Mouse (Mus musculus) myocyte (in vitro differentiated cells): ENCODE measurements at regions not wholly inside any gene's neighbourhood (a gene's known extent, or its start where the extent isn't known, plus 50 kb on each side); places are given as distances from the start of the nearest gene placed in this dataset.

Experiments used
- H3K27me3 ChIP-seq: one replicate; pipeline ENCODE4 v1.6.1; 2011; ENCODE audit not compliant: control insufficient read depth, insufficient read depth, insufficient read length
- H3K36me3 ChIP-seq: one replicate; pipeline ENCODE4 v1.6.1; 2011; ENCODE audit not compliant: control insufficient read depth, insufficient read depth
- H3K4me2 ChIP-seq: one replicate; pipeline ENCODE4 v1.6.1; 2011; ENCODE audit warnings: low read depth, control low read depth
- H3K4me3 ChIP-seq: one replicate; pipeline ENCODE4 v1.5.1; 2011; ENCODE audit warnings: mild to moderate bottlenecking, control low read depth, moderate library complexity
- H3K79me2 ChIP-seq: one replicate; pipeline ENCODE4 v1.6.1; 2011; ENCODE audit not compliant: control insufficient read depth, insufficient read depth
- H3ac ChIP-seq: one replicate; pipeline ENCODE4 v1.6.1; 2011; ENCODE audit not compliant: control insufficient read depth, insufficient read length
- CEBPB ChIP-seq: IDR thresholded peaks from 2 replicates; pipeline ENCODE4 v1.6.1; 2011; ENCODE audit warnings: mild to moderate bottlenecking, moderate library complexity; ENCODE audit not compliant: poor library complexity, insufficient read depth, severe bottlenecking
- E2F4 ChIP-seq: IDR thresholded peaks from one replicate; pipeline ENCODE4 v1.6.1; 2011; ENCODE audit warnings: mild to moderate bottlenecking, control low read depth, moderate library complexity; ENCODE audit not compliant: insufficient read depth
- MAX ChIP-seq: IDR thresholded peaks from one replicate; pipeline ENCODE4 v1.6.1; 2011; ENCODE audit warnings: low read depth, mild to moderate bottlenecking, control low read depth
- MYOD1 ChIP-seq, 3 experiments: IDR thresholded peaks; one replicate each; pipeline ENCODE4 v1.6.1; 2011; ENCODE audit warnings: control low read depth in 2 of 3, low read depth in 2 of 3, mild to moderate bottlenecking in 2 of 3, moderate library complexity in 1 of 3; ENCODE audit not compliant: insufficient read length in 2 of 3, control insufficient read depth in 1 of 3
- MYOG ChIP-seq, 3 experiments: IDR thresholded peaks; one replicate each; pipeline ENCODE4 v1.6.1; 2011; ENCODE audit warnings: control low read depth in 2 of 3, low read depth in 2 of 3, mild to moderate bottlenecking in 2 of 3; ENCODE audit not compliant: insufficient read length in 2 of 3, control insufficient read depth in 1 of 3, insufficient read depth in 1 of 3
- POLR2A ChIP-seq: IDR thresholded peaks from one replicate; pipeline ENCODE4 v1.6.1; 2011; ENCODE audit warnings: low read depth, mild to moderate bottlenecking, control low read depth, moderate library complexity; ENCODE audit not compliant: insufficient read length
- POLR2AphosphoS2 ChIP-seq: IDR thresholded peaks from one replicate; pipeline ENCODE4 v1.6.1; 2011; ENCODE audit warnings: low read depth, control low read depth; ENCODE audit not compliant: insufficient read length
- REST ChIP-seq: IDR thresholded peaks from one replicate; pipeline ENCODE4 v1.6.1; 2011; ENCODE audit warnings: mild to moderate bottlenecking, control low read depth, moderate library complexity; ENCODE audit not compliant: insufficient read depth, insufficient read length
- SRF ChIP-seq: IDR thresholded peaks from one replicate; pipeline ENCODE4 v1.6.1; 2011; ENCODE audit warnings: low read depth; ENCODE audit not compliant: control insufficient read depth, insufficient read length
- TCF12 ChIP-seq: IDR thresholded peaks from one replicate; pipeline ENCODE4 v1.6.1; 2011; ENCODE audit warnings: mild to moderate bottlenecking, control low read depth; ENCODE audit not compliant: poor library complexity, insufficient read depth, severe bottlenecking
- TCF3 ChIP-seq: IDR thresholded peaks from one replicate; pipeline ENCODE4 v1.6.1; 2011; ENCODE audit warnings: low read depth, control low read depth; ENCODE audit not compliant: insufficient read length
- USF1 ChIP-seq: IDR thresholded peaks from one replicate; pipeline ENCODE4 v1.6.1; 2011; ENCODE audit warnings: low read depth, mild to moderate bottlenecking, control low read depth, moderate library complexity

- Histone ChIP-seq H3ac (no peak overlapping the region), H3K27me3 (no peaks in the 10 kb centered on the region), H3K4me3 (no peak overlapping the region), H3K79me2 (no peaks in the 10 kb centered on the region), H3K4me2 (no peak overlapping the region), H3K36me3 (no peaks in the 10 kb centered on the region)
- TF ChIP-seq TCF12 = no peak
- TF ChIP-seq MYOG (IDR thresholded peaks at IDR 0.05; ENCODE audit: control insufficient read depth in 1 of 3, insufficient read depth in 1 of 3, insufficient read length in 2 of 3, low read depth in 2 of 3) = no peak
- TF ChIP-seq CEBPB = no peak
- no peak for TF ChIP-seq MYOD1 (IDR thresholded peaks at IDR 0.05; ENCODE audit: control insufficient read depth in 1 of 3, insufficient read length in 2 of 3, low read depth in 2 of 3)
- no peak for TF ChIP-seq REST
- no peak for TF ChIP-seq SRF
- no peak for TF ChIP-seq TCF3
- no peak for TF ChIP-seq E2F4
- TF ChIP-seq POLR2AphosphoS2 = no peak
- TF ChIP-seq POLR2A = no peak
- TF ChIP-seq MAX = no peak
- no peak for TF ChIP-seq USF1
Measured at GRCm38 (mm10) chr13:39032263-39032662, 71.6 kb upstream of the Slc35b3 start.

- no peak overlapping the region for H3K4me2 ChIP-seq
- H3K4me3 ChIP-seq = no peak overlapping the region
- no peaks in the 10 kb centered on the region for H3K79me2 ChIP-seq
- TF ChIP-seq MYOG (IDR thresholded peaks at IDR 0.05; ENCODE audit: control insufficient read depth in 1 of 3, insufficient read depth in 1 of 3, insufficient read length in 2 of 3, low read depth in 2 of 3) (no peak), POLR2AphosphoS2 (no peak), MAX (no peak), USF1 (no peak), TCF12 (no peak), MYOD1 (IDR thresholded peaks at IDR 0.05; ENCODE audit: control insufficient read depth in 1 of 3, insufficient read length in 2 of 3, low read depth in 2 of 3) (no peak), POLR2A (no peak), REST (no peak), SRF (no peak), TCF3 (no peak), CEBPB (no peak)
- peaks cover 6% of the 10 kb centered on the region for H3K27me3 ChIP-seq
- H3ac ChIP-seq = no peak overlapping the region
- no peaks in the 10 kb centered on the region for H3K36me3 ChIP-seq
Measured at GRCm38 (mm10) chr13:39020168-39020567, 59.5 kb upstream of the Slc35b3 start.

- Histone ChIP-seq H3K79me2 (no peaks in the 10 kb centered on the region), H3K4me2 (peak overlapping the region; percentile 44), H3ac (no peak overlapping the region), H3K36me3 (no peaks in the 10 kb centered on the region), H3K4me3 (no peak overlapping the region), H3K27me3 (no peaks in the 10 kb centered on the region)
- TF ChIP-seq SRF (no peak), CEBPB (no peak), REST (no peak), MAX (no peak), POLR2AphosphoS2 (no peak), USF1 (no peak), E2F4 (no peak), POLR2A (no peak), MYOG (IDR thresholded peaks at IDR 0.05; ENCODE audit: control insufficient read depth in 1 of 3, insufficient read depth in 1 of 3, insufficient read length in 2 of 3, low read depth in 2 of 3) (no peak)
Measured at GRCm38 (mm10) chr13:39011696-39012095, 51.0 kb upstream of the Slc35b3 start.
